Mouse (Mus musculus) T-helper 1 cell (primary cell): ENCODE data around the gene Cenpu.

Experiments used
- in situ Hi-C: fragments of 300-600 bp; cut with MboI, MseI; formaldehyde crosslinking; loops from one replicate; pipeline ENCODE4 v1.15.1; 2025; ENCODE audit warnings: high pct_unique_total_duplicates

Gene Cenpu

DNA sequence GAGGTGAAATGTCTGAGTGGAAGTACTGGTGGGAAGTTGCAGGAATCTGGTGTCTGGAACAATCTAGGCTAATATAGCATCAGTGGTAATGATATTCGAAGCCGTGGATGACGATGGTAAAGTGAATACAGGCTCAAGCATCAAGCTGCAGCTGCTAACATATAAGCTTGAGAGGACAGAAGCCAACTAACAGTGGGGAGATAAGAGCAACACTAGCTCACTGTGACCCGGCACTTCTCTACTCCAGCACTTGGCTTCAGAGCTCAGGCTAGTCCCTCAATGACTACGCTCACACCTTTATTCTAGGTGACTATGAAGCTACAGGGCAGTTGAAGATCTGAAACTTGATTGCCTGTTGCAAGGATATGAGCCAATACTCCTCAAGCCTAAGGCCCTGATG lies 46.9 kb downstream of the Cenpu start:
- in situ Hi-C loops, result no loop called here

DNA sequence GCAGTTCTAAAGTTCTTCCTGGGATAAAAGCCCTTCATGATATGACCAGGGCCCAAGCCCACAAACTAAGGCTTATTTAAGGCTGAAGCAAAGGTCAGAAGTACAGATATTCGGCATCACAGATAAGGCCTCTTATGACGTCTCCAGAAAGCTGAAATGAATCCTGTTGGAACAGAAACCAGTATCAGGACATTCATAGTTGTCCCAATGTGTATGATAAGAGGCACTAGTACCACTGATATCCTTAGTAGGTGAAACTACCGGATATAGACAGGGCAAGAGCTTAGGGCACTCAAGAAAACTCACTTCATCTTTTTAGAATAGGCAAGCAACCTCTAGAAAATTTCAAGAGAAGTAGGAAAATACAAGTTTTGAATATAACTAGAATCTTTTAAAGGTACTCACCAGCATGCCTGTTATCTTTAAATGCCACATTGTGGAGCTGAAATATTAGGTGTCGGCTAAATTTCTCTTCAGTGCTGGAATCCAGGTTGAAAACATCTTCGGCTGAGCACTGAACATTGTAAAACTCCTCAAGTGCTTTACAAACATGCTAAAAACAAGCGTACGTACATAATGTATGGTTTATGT lies 47.6 kb downstream of the Cenpu start:
- in situ Hi-C loops, result no loop called here

DNA sequence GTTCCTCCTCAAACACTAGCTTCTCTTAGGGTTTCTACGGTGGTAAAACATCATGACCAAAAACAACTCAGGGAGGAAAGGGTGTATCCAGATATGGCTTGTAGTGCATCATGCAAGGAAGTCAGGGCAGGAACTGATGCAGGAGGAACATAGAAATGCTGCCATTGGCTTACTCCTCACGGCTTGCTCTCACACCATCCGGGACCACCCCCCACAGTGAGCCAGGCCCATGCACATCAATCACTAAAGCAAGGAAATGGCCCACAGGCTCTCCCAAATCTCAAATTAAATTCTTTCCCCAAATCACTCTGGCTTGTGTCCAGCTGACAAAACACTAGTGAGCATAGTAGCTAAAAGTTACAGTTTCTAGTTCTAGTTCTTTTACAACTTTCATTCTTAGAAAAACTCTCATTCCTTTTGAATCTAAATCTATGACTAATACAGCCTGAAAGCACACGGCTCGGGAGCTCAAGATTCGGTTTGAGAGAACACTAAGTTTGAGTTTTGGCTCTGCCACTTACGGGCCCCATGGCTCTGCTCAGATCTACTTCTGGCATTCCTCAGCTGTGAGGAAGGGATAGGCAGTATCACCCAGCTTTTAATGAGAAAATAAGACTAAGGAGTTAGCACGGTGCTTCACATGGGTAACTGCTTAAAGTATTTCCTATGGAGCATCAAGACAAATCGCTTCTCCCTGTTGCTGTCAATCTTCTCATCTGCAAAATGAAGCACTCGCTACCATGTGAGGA lies 49.3 kb downstream of the Cenpu start:
- in situ Hi-C loops, result no loop called here

DNA sequence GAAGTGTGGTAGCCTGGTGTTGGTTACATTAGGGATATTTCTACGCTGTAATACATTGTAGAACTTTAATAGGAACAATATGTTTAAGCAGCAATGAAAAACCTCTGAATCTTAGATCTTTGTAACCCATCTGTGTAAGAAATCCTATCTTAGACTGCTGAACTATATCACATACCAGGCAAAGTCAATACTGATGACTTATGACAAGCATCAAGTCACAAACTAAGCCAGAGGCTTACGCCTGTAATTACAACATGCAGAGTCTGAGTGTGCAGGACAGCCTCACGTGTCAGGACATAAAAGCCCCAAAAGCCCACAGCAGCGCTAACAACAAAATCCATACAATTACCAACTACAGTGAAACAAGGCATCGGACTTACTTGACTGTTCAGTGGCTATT lies 51.8 kb downstream of the Cenpu start:
- in situ Hi-C loops, result no loop called here

DNA sequence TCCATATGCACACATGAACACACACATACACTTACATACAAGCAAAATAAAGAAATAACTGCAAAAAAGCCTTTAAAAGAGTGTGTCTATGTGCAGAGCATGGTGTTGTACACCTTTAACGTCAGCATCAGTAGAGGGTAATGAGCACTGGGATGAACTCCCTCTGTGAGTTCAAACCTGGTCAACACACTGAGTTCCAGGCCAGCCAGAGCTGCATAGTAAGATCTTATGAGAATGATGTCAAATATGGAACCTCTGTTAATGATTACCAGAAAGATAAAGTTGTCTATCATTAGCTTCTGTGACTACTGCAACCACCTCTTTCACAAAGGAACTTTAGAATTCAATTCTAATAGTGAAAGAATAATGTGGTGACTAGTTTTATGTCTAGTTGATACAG lies 55.1 kb downstream of the Cenpu start:
- in situ Hi-C loops, result no loop called here

DNA sequence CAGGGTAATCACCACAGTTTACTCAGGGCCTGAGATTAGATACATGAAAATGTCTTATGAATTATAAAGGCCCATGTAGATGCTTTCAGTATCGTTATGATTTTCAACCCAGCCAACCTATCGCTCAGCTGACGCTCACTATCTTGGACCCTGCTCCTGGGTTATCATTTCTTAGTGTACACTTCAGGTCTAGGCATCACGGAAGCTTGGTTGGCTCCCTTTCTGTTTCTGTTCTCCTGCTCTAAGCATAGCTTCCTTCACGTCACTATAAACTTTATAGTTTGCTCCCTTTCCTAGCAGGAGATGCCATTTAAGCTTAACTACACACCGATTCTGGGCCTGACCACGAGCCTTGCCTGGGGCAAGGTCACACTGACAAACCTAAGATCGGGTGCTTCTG lies 59.7 kb downstream of the Cenpu start:
- in situ Hi-C loops, result no loop called here

DNA sequence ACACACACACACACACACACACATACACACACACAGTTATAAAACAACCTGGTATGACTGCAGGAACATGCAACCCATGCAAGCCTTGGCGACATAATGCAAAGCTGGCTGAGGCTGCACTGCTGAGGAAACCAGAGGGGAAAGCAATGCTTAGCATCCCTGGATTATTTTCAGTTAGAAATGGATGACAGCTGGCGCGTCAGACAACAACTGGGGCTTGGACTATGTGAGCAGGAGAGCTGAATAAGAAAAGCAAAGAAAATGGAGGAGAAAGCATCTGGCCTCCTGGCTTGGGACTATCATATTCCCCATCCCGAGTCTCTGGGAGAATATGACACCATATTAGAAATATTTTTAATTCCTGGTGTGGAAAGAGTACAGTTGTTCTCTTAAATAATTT lies 61.1 kb downstream of the Cenpu start:
- in situ Hi-C loops, result no loop called here

DNA sequence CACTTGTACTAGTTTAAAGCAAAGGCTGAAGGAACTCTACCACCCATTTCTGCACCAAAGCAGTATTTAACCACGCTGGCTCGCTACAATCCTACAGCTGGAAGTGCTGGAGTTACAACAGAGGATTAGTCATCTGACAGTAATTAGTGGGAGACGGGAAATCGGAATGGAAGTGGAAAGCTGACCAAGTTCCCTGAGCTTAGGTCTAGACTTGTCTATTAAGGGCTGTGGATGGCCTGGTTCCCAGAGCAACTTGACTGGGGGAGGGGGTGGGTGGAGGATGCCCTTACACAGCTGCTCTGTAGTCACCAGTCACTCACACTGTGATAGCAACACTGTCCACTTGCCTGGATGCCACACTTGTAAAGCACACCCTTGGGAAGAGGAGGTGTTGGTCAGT lies 61.5 kb downstream of the Cenpu start:
- in situ Hi-C loops, result no loop called here

DNA sequence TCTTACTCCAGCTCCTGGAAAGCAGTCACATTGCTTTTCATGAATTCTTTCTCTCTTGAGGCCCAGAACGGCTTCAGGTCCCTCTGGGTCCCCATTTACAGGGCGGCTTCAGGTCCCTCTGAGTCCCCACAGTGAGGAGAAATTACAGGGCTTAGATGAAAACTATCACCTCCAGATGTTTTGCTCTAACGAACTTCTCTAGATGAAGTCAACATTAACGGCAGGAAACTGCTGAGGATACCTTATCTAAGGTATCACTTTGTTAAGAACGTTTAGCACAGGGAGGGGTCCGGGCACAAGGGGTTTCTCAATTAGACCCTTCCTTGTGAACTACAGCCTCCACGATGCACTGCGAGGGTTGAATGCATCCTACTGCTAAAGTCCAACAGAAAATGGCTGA lies 64.1 kb downstream of the Cenpu start:
- in situ Hi-C loops, result no loop called here

DNA sequence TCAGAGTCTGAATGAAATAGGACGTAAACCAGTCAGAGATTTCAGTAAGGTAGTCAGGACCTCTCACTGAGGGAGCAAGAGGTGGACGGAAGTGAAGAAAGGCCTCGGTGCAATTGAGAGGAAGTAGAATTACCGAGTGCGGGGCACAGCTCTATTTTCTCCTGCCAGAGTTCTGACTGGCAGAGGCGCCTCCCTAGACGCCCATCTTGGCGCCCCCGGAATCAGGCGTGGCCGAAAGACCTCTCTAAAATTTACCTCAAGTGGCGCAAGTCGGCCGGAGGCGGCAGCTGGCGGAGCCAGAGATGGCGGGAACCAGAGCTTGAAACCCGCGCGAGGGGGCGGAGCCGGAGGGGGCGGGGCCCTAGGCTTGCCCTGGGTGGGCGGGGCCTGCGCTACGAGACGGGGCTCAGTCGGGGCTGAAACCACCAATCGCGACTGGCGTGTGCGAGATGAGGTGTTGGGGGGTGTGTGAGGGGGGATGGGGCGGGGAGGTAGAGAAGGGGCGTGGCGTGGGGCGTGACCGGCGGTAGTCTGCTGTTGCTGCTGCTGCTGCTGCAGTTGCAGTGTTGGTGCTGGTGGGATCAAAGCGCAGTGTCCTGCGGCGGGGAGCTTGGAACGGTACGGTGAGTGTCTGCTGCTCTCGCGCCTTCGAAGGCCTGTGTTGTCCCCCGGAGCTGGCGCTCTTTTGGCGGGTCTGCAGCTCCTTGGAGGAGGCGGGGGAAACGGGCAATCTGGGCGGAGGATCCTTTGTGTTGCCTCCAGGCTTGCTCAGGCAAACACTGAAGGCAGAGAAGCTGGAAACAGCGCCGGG lies 65.3 kb downstream of the Cenpu start, which contains the start of the genes Primpol and Casp3:
Gene Primpol, minus strand, starts transcription at position 334 of the 811 bp plus-strand sequence.
Gene Casp3, plus strand, starts transcription at position 413 of the 811 bp plus-strand sequence.
- in situ Hi-C loops, result no loop called here

DNA sequence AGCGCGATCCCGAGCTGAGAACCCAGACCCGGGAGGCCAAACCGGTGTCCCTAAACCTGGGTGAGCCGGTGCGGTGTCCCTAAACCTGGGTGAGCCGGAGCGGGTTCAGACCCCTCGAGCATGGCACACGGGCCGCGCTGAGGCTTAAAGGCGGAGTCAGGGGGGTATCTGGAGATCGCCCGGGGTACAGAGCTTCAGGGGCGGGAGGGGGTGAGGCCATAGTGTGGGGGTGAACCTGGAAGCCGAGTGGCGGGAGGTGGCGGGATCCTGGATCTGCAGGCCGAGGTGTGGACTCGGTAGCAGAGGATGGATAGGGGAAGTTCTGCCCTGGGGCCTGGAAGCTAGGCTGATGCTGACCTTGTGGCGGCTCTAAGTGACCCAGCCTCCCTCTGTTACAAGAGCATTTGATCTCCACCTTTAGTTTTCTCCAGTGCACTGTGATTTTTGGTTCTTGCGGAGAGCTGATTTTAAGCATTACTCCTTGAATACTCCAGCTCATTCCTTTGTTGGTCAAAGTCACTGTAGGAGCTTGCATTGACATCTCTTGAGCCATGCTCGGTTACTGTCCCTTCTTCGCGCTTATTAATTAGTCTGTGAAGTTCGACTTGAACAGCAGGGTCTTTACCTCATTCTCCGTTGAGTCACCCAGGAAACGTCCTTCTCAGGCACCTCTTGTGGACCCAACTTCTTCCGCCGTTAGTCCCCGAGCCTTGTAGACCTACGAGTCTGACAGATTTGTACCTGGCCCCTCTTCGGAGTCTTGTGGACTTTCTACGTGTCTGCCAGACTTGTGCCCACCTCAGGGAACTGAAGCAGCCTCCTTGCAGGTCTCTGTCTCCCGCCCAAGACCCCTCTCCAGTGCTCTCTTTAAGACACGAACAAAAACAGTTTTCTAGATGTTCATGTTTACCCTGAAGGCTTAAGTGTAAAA lies 66.1 kb downstream of the Cenpu start:
- in situ Hi-C loops, result no loop called here

DNA sequence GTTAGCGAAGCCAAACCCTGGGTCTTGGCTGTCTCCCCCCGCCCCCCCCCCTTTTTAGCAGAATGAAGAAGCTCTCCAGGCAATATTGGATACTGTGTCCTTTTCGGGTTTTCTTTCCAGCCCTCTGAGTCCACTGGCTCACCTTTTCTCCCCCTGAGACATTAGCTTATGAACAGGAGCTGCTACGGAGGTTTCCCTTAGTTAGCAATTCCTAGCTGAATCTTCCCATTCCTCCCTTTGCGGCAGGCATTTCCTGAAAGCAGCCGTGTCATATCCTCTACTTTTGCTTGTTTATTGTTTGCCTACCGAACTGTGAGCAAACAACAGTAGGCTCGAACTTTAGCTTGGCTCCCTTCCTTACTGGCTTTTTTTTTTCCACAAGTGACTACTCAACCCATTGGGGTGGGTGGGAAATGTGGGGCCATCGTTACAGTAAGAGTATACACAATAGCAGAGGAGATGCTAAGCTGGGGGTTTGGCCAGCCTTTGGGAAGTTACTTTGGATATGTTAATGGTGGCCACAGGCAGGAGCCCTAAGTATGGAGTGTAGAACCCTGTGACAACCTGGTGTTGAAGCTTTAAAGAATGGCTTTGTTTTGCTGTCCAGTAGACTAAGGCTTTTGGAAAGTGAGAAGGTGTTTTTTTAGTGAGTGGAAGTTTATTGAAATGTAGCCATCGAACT lies 67.0 kb downstream of the Cenpu start:
- in situ Hi-C loops, result no loop called here

DNA sequence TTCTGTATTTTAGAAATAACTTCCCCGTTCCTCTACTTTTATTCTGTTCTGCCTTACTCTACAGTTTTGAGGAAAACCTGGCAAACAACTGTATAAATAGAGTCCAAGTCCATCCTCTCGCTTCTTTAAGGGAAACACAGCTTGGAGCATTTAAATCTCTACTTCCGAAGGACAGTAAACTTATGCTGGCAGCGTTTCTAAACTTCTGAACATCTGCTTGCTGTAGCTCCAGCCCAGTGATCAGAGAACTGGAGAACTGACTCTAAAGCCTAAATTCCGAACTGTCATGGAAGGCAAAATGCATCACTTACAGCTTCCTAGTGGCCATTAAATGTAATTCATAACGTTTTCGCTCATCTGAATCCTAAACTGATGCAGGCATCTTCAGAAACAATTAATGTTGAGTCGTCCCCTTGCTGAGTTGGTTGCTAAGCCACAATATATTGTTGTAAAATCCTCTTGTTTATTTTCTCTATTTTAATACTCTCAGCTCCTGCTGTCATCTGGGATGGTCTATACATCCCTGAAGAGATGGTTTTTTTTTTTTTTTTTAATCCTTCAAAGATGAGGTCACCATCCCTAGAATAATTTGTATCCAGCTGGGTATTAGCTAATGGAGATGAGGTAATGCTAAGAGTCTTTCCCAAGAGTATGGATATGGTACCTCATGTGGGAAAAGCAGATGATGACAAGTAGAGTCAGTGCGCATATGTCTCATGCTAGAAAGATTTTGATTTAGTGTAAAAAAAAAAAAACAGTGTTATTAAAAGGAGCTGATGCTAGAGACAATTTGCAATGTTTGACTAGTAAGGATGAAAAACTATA lies 70.8 kb downstream of the Cenpu start:
- in situ Hi-C loops, result loop anchor here (5.0 kb wide), 1 partner anchor 35 kb away; no protein-coding TSS in a partner anchor

DNA sequence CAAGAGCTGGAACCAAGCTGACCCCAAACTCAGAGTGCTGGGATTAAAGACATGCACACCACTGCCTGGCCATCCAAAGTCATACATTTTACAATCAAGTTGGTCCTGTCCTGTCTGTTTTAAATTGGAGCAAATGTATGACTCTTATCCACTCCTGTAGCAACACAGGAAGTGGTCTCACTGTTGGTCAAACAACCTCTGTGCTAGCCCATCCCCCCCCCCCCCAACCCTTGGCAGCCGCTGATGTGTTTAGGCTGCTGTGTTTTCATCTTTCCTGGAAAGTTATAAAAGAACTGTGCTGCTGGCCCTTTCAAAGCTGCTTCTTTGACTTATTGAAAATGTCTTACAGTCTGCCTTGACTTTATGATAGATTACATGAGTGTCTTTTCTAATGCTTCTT lies 73.3 kb downstream of the Cenpu start:
- in situ Hi-C loops, result no loop called here

DNA sequence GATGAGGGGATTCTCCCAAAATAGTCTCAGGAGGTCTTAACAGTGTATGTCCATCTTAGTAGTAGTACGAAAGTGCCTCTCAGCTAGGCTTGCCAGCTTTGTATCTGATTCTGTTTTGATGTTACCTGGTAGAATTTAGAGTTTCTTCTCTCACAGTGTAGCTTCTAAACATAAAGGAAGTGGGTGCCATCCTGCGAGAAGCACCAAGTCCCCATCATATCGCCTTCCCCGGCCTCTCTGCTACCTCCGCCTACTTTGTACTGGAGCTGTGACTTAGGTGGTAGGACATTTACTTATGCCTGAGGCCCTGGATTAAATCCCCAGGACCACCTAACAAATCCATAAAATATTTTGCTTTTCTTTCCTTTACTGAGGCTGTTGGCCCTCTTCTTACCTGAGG lies 74.8 kb downstream of the Cenpu start:
- in situ Hi-C loops, result no loop called here

DNA sequence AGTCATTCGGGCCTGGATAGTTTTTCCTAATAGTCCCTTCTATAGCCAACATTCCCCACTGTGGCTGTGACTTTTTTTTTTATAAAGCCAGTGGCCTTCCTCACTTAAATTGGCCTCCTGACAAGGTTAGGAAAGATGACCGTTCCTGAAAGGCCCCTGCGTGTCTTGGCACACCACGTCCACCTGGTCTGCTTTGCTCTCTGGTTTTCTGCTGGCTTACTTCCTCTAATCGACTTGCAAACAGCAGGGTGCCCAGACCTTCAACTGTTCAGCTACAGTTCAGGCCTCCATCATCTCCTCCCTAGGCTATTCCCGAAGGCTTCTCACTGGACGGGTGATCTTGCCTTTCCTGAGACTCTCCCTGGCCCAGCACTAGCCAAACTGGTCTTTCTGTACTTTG lies 76.1 kb downstream of the Cenpu start:
- in situ Hi-C loops, result no loop called here

DNA sequence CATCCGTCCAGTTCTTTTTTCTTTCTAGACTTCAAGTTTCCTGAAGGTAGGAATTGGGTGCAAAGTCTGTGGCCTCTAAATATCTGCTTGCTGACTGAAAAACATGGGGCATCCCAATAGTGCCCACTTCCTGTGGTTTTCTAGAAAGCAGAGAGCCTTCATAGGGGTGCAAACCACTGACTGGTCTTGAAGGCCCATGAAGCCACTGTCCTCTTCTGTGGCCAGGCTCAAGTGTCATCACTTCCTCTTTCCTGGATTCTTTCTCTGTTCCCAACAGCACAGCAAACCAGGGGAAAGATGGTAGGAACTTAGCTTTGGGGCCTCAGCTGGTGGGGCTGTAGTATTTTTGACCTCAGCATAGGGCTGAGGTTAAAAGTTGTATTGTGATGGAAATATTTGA lies 76.8 kb downstream of the Cenpu start:
- in situ Hi-C loops, result no loop called here
